Mouse (Mus musculus): ENCODE results near the gene Kcnh2.

GRCm38 (mm10) chr5:24366426-24366825, 15.0 kb upstream of the Kcnh2 start:
- TF ChIP-seq EP300 (IDR thresholded peaks at IDR 0.05): no peak
- no peak for TF ChIP-seq CTCF (IDR thresholded peaks at IDR 0.05)

All from lung, postnatal 0 days (tissue).